Mouse (Mus musculus) erythroblast, embryonic 14.5 days (primary cell): ENCODE results near the gene Tmem131l. TPM values are rescaled to one million over a fixed set of nuclear protein-coding genes. Genes with fewer than 3 reads are reported as not detected.

Experiments
- H3K27me3 ChIP-seq: 2 replicates; pipeline ENCODE4 v1.6.1; 2012; ENCODE audit warnings: inconsistent platforms; ENCODE audit not compliant: control insufficient read depth
- H3K36me3 ChIP-seq: 2 replicates; pipeline ENCODE4 v1.6.1; 2012; ENCODE audit warnings: mild to moderate bottlenecking, inconsistent platforms; ENCODE audit not compliant: control insufficient read depth
- H3K4me1 ChIP-seq: 2 replicates; pipeline ENCODE4 v1.6.1; 2012; ENCODE audit warnings: inconsistent platforms; ENCODE audit not compliant: control insufficient read depth
- H3K4me3 ChIP-seq: replicated peaks from 2 replicates; pipeline ENCODE3; 2012; ENCODE audit warnings: moderate library complexity, mild to moderate bottlenecking, inconsistent platforms
- H3K9me3 ChIP-seq: 2 replicates; pipeline ENCODE4 v1.6.1; 2012; ENCODE audit warnings: low read length, inconsistent platforms, mixed read lengths; ENCODE audit not compliant: control insufficient read depth
- GATA1 ChIP-seq: IDR thresholded peaks from 2 replicates; pipeline ENCODE4 v1.6.1; 2012; ENCODE audit warnings: low read length, inconsistent platforms, mixed read lengths
- TAL1 ChIP-seq: IDR thresholded peaks from 3 replicates; pipeline ENCODE4 v1.6.1; 2012; ENCODE audit warnings: low read length, inconsistent platforms, mixed read lengths
- polyA plus RNA-seq: library from polyadenylated mRNA; stranded (reverse); fragments of >175 nt; gene quantifications from 2 replicates; pipeline ENCODE4 v1.2.3, GENCODE M21; 2012

The Tmem131l gene
- polyA plus RNA-seq, 1 experiment: 9.3 TPM

DNA sequence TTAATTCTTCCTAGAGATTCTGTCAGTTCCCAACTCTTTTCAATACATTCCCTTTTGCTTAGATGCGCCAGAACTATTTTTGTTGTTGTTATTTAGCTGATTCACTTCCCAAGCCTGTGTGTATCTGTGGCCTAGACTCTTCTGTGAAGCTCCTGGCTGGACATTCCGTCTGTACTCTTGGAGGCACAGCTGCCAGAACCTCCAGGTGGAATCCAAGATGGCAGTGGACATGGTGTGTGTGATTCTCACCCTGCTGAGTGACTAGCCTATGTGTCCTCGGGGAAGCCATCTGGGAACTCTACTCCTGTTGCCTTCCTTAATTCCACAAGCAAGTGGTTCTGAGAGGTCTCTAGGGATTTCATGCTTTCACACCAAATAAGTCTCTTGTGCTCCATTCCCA, 63.8 kb downstream of the Tmem131l start:
- TF ChIP-seq GATA1 (no peak), TAL1 (no peak)
- Histone ChIP-seq H3K9me3 (no peaks in the 10 kb centered on the region), H3K36me3 (peaks cover 11% of the 10 kb centered on the region), H3K27me3 (no peaks in the 10 kb centered on the region), H3K4me1 (peaks cover under 1% of the 10 kb centered on the region; the same call in 1 of the 2 replicates), H3K4me3 (no peak overlapping the region)

- Histone ChIP-seq H3K9me3 (no peaks in the 10 kb centered on the region), H3K4me3 (no peak overlapping the region), H3K36me3 (peaks cover 22% of the 10 kb centered on the region), H3K4me1 (peaks cover 2% of the 10 kb centered on the region; the same call in 1 of the 2 replicates), H3K27me3 (no peaks in the 10 kb centered on the region)
- TF ChIP-seq GATA1 (no peak), TAL1 (no peak)
Observed at GRCm38 (mm10) chr3:83973339-83973738, 66.6 kb downstream of the Tmem131l start.

DNA sequence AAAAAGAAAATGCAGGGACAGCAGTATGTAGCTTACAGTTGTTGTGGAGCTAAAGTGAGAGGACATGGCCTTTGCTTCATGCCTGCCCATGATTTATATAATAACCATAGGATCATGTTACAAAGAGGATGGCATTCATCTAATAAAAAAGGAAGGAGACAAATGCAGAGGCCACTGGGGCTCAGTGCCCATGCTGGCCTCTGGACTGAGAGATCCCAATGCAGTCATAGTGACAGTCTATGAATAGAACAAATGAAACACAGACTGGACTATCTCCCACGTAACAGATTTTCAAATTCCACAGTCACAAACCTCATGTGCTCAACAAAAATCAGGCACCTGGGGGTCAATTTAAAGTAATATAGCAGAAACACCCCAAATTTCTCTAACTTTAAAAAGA, 69.3 kb downstream of the Tmem131l start:
- peaks cover 35% of the 10 kb centered on the region for H3K36me3 ChIP-seq
- peaks cover 2% of the 10 kb centered on the region; the same call in 1 of the 2 replicates for H3K4me1 ChIP-seq

DNA sequence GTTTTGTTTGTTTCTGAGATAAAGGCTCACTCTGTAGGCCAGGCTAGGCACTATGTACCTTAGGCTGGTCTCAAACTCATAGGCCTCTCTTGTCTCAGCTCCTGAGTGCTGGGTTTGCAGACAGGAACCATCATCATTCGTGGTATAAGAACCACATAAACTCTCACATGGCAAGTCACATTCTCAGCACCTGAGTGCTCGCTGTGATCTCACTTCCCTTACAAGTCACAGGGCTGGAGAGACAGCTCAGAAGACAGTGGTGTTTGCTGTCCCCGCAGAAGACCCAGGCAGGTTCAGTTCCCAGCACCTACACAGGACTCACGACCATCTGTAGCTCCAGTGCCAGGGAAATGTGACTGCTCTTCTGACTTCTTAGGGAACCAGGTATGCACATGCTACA, 70.9 kb downstream of the Tmem131l start:
- H3K36me3 ChIP-seq: peaks cover 36% of the 10 kb centered on the region
- TF ChIP-seq TAL1 (no peak), GATA1 (no peak)

More for the DNA sequence above, 69.3 kb downstream of the Tmem131l start:
- Histone ChIP-seq H3K4me3 (no peak overlapping the region), H3K27me3 (no peaks in the 10 kb centered on the region), H3K9me3 (no peaks in the 10 kb centered on the region)
- TF ChIP-seq GATA1: no peak
- TF ChIP-seq TAL1: no peak

DNA sequence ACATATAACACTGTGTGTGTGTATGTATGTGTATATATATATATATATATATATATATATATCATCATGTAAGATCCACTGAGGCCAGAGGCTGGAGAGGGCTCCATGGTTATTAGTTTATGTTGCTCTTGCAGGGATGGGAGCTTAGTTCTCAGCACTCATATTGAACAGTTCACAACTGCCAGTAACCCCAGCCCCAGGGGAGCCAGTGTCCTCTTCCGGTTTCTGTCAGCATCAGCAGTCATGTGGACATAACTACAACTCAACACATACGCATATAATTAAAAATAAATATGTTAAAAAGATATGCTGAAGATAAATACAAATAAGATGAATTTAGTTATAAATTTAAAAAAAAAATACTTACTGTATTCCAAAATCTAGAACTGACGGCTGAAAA, 72.2 kb downstream of the Tmem131l start:
- no peaks in the 10 kb centered on the region for H3K27me3 ChIP-seq
- H3K9me3 ChIP-seq: no peaks in the 10 kb centered on the region
- no peak overlapping the region for H3K4me3 ChIP-seq
- H3K4me1 ChIP-seq: peaks cover 2% of the 10 kb centered on the region; the same call in 1 of the 2 replicates
- no peak for TF ChIP-seq TAL1
- TF ChIP-seq GATA1: no peak
- peaks cover 43% of the 10 kb centered on the region for H3K36me3 ChIP-seq

More for the DNA sequence above, 70.9 kb downstream of the Tmem131l start:
- H3K4me3 ChIP-seq: no peak overlapping the region
- no peaks in the 10 kb centered on the region for H3K9me3 ChIP-seq
- H3K4me1 ChIP-seq: peaks cover 2% of the 10 kb centered on the region; the same call in 1 of the 2 replicates
- no peaks in the 10 kb centered on the region for H3K27me3 ChIP-seq

DNA sequence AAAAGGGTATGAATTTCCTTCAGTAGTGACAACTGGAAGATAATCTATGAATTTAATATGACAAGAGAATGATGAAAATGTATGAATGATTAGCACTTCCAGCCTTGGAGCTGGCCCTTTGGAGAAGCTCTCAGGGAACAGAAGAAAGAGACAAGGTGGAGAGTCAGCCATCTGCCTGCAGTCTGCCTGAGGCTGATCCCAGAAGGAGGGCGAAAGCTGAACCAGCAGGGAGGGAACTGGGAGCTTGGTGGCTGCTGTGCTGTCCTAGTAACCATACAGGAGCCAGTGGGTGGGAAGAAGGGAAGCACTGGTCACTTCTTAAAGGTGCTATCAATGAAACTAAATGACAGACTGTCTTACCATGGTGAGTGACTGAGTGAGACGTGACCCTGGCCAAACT, 74.6 kb downstream of the Tmem131l start:
- Histone ChIP-seq H3K4me1 (peaks cover 2% of the 10 kb centered on the region; the same call in 1 of the 2 replicates), H3K36me3 (peaks cover 65% of the 10 kb centered on the region), H3K9me3 (no peaks in the 10 kb centered on the region), H3K27me3 (no peaks in the 10 kb centered on the region), H3K4me3 (no peak overlapping the region)
- TF ChIP-seq GATA1 (no peak), TAL1 (no peak)

- Histone ChIP-seq H3K9me3 (no peaks in the 10 kb centered on the region), H3K4me3 (no peak overlapping the region), H3K4me1 (no peaks in the 10 kb centered on the region), H3K36me3 (peaks cover 73% of the 10 kb centered on the region), H3K27me3 (no peaks in the 10 kb centered on the region)
- TF ChIP-seq GATA1 (no peak), TAL1 (no peak)
Observed at GRCm38 (mm10) chr3:83963705-83964104, 76.3 kb downstream of the Tmem131l start.

- no peak overlapping the region for H3K4me3 ChIP-seq
- H3K36me3 ChIP-seq: peaks cover 76% of the 10 kb centered on the region
Observed at GRCm38 (mm10) chr3:83962571-83962970, 77.4 kb downstream of the Tmem131l start.

GRCm38 (mm10) chr3:83962076-83962475, 77.9 kb downstream of the Tmem131l start:
- Histone ChIP-seq H3K36me3 (peaks cover 76% of the 10 kb centered on the region), H3K27me3 (no peaks in the 10 kb centered on the region), H3K4me3 (no peak overlapping the region), H3K9me3 (no peaks in the 10 kb centered on the region), H3K4me1 (no peaks in the 10 kb centered on the region)
- TF ChIP-seq TAL1: no peak
- TF ChIP-seq GATA1: no peak

More at GRCm38 (mm10) chr3:83962571-83962970, 77.4 kb downstream of the Tmem131l start:
- Histone ChIP-seq H3K27me3 (no peaks in the 10 kb centered on the region), H3K4me1 (no peaks in the 10 kb centered on the region), H3K9me3 (no peaks in the 10 kb centered on the region)
- TF ChIP-seq GATA1 (no peak), TAL1 (no peak)
